Mouse (Mus musculus): ENCODE measurements at regions not wholly inside any gene's neighbourhood (a gene's known extent, or its start where the extent isn't known, plus 50 kb on each side); places are given as distances from the start of the nearest gene placed in this dataset.
"Not testable (repeated sequence)": the region's sequence is repeated elsewhere in the genome, so short reads cannot be mapped to it uniquely, and the experiment has no call there.

- DNase-seq, result peak; percentile 50
- intact Hi-C loops (cut with DNase I), result no loop called here
These were observed 52.0 kb upstream of the Ak4 start for GRCm38 (mm10) chr4:101366905-101367679.

DNA sequence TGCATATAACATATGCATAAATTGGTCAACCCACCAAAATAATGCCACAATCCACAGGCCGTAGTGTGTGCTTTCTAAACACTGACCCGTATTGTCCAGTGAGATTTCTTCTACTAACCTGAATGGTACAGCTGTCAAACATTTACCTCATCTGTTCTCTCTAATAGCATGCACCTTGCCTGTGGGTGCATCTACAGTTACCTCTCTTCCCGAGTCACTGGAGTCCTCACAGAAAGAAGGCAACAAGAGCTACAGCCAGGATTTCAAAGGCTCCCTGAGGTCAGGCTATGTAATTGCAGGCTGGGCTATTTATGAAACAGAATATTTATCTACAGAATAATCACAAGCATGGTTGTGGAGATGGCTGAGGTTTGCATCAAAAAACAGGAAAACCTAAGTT is 53.8 kb upstream of the Ak4 start:
- DNase-seq, result no peak

GRCm38 (mm10) chr4:101364716-101365115 is 54.4 kb upstream of the Ak4 start:
- DNase-seq, result no peak
- intact Hi-C loops (cut with DNase I), result no loop called here

More for the DNA sequence above, 53.8 kb upstream of the Ak4 start:
- intact Hi-C loops (cut with DNase I), result no loop called here

DNA sequence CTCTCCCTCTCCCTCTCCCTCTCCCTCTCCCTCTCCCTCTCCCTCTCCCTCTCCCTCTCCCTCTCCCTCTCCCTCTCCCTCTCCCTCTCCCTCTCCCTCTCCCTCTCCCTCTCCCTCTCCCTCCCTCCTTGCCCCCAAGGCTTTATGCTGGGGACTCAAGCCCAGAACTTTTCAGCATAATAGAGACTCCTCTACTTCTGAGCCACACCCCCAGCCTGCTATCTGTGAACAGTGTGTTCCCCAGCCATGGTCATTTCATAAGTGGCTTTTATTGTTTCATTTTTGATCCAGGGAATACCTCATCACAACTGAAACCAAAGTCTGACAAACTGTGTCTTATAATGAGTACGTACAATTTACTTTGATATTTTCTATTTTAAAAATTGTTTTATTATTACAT is 55.8 kb upstream of the Ak4 start:
- intact Hi-C loops (cut with DNase I), result not testable (repeated sequence)

GRCm38 (mm10) chr4:101361779-101362178 is 57.3 kb upstream of the Ak4 start:
- no peak for DNase-seq
- intact Hi-C loops (cut with DNase I), result no loop called here

More for the DNA sequence above, 55.8 kb upstream of the Ak4 start:
- not testable (repeated sequence) for DNase-seq

DNA sequence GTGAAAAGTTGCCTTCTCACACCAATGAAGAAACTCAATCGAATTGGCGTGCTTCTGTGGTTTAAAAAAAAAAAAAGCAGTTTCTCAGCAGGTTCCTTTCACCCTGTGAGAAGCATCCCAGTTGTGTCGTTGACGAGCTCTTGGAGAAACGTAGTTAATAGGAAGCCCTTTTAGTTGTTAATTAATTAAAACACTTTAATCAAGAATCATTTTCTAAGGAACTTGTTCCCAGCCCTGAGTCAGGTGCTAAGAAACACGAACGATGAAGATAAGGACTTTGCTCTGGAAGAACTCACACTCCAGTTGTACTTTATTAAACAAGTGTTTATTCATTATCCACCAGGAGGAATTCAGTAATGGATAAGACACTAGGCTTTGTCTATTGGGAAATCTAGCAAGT is 58.8 kb upstream of the Ak4 start:
- intact Hi-C loops (cut with DNase I), result no loop called here
- no peak for DNase-seq

DNA sequence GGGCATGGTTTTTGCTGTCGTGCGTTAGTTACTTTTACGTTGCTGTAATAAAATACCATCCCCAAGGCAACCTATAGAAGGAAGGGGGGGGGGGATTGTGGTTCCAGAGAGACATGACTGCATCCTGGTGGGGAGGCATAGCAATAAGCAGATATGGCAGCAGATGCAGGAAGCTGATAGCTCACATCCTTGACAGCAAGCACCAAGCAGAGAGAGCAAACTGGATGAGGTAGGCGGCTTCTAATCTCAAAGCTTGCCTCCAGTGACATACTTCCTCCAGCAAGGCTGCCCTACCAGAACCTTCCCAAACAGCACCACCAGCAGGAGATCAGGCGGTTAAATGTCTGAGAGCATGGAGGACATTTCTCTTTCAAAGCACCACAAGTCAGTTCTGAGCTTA is 60.0 kb upstream of the Ak4 start:
- intact Hi-C loops (cut with DNase I), result no loop called here
- no peak for DNase-seq

DNA sequence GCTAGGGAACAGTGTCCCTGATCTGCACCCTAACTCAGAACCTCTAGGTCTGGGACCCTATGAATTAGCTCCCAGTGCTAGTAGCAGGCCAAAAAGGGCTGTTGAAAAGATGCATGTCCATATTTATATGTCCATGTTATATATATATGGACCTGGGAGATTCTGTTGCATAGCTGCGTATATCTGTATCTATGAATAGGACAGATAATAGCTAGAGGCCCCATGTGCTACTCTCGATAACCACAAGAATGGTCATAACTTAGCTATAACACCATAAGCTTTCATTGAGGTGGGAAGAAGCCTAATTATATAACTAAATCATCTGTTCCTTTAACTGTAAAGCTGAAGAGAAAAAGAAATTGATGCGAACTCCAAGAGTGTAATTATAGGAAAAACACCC is 60.6 kb upstream of the Ak4 start:
- intact Hi-C loops (cut with DNase I), result no loop called here
- DNase-seq, result no peak

DNA sequence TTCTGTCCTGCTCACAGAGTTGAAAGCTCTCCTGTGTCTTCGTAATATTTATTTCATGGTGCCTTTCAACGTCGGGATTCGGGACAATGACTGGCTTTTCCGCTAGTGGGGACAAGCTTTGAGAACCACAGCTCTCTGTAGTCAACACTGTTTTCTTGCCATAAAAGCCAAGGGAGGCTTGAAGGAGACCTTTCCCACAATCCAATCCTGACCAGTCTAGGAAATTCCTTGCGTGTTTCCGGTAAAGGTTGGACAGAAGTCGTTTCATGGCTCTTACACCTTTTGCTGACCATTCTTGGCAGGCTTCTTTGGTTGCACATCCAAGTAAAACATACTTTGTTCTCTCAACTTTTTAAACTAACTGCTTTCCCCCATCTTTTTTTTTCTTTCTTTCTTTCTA is 61.2 kb upstream of the Ak4 start:
- no peak for DNase-seq
- intact Hi-C loops (cut with DNase I), result no loop called here

- DNase-seq, result peak; percentile 27
- intact Hi-C loops (cut with DNase I), result no loop called here
These were observed 61.9 kb upstream of the Ak4 start for GRCm38 (mm10) chr4:101356954-101357891.

DNA sequence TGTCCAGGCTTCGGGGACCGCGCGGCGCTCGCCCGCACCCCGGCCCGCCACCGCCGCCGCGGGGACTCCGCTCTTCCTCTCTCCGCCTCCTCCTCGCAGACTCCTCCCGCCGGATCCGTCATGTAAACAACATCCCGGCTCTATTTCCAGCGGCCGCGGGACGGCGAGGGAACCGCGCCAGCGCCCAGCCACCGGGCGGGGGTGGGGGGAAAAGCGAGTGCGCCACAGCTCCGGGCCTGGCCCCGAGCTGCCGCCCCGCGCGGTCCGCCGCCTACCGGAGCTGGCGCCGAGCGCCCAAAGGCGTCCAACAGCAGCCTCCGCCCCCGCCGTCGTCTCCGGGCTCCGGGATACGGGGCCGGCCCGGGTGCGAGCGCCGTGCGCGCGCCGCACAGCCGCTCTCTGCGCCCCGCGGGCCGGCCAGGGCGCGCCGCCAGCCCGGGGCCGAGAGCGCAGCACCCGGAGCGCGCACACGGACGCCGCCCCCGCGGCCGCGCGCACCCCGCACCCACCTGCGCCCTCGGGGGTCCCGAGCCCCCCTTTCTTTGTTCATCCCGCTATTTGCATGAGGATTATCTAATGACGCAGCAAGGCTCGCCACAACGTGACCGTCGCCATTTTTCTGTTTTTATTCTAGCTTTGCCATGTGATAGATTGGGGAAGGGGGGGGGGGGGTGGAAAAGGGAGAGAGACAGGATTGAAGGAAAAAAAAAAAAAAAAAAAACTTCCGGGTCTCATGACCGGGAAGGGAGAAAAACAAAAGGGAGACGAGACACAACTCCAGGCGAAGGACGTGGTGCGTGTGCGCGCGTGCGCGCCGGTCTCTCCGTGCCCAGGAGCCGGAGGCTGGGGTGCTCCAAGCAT is 62.8 kb upstream of the Ak4 start:
- intact Hi-C loops (cut with DNase I), result no loop called here
- peak; percentile 88 for DNase-seq

DNA sequence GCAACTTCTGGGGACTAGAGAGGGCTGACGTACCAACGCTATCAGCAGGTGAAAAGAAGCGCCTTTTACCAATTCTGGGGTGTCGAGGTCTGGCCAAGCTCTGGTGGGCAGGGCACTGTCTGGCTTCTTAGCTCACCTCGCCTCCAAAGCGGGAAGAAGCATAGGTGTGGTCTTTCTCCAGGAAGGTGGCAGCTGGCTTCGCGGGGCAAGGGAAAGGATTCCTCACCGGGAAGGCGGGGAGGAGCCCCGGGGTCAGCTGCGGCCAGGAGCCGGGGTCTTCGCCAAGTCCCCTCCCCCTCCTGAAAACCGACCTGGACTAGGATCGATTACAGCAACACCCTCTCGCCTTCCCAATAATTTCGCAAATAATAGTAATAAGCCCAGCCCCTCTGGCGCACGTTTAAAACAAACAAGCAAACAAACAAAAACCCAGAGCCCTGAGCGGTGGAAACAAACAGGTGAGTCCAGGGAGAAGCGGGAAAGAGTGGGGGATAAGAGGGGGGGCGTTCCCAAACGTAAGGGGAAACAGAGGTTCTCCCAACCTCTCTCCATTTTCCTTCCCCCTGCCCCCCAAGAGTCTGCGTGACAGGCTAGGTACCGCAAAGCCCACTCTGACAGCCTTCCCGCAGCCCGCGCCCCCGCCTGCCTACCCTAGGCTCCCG is 63.5 kb upstream of the Ak4 start:
- intact Hi-C loops (cut with DNase I), result no loop called here
- peak; percentile 50 for DNase-seq

GRCm38 (mm10) chr4:101354951-101355350 is 64.1 kb upstream of the Ak4 start:
- intact Hi-C loops (cut with DNase I), result no loop called here
- peak; percentile 71 for DNase-seq

DNA sequence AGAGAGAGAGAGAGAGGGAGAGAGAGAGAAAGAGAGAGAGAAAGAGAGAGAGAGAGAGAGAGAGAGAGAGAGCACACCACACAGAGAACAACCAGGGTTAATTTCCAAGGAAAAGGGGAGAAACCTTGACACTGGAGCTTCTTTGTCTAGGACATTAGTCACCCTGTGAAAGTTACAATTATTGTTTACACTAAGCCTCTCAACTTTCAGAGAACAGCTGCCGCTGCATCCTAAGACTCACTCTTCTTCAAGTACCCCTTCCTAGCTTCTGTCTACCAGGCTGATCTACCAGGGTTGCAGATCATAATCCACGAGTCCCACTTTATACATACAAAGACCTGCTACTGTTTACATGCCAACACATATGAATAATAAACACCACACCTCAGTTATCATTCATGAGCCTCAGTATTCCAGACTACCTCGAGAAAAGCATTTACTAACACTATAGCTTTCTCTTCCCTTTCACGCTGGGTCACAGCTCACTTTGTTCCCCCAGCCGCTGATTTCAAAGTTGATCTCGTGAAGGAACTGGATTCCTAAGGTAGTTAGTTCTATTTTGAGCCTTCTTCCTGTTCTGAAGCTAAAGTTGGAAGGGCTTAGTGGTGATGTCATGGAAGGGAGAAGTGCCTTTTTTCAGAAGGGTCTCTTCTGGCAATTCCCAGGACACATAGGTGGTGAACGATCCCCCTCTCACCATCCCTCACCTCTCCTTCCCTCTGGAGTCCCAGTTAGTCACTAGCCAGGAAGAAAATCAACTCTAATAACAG is 64.8 kb upstream of the Ak4 start:
- intact Hi-C loops (cut with DNase I), result no loop called here
- no peak for DNase-seq

DNA sequence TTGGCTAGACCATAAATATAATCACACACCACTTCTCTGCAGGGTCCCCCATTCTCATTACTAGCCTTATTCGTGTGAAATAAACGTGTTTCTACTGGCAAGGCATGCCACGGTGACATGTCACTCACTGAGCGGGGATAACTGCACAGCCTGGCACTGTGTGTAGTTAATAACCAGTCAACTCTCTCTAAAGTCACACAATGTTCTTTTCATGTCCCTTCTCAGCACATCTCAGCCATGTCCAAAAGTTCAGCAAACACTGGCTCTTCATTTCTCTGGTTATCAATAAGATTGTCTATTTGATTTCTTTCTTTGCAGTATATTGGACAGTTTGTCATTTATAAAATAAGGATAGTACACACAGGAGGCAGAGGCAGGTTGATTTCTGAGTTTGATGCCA is 66.9 kb upstream of the Ak4 start:
- DNase-seq, result no peak
- intact Hi-C loops (cut with DNase I), result no loop called here

- no peak for DNase-seq
- intact Hi-C loops (cut with DNase I), result no loop called here
These were observed 67.4 kb upstream of the Ak4 start for GRCm38 (mm10) chr4:101351716-101352115.

DNA sequence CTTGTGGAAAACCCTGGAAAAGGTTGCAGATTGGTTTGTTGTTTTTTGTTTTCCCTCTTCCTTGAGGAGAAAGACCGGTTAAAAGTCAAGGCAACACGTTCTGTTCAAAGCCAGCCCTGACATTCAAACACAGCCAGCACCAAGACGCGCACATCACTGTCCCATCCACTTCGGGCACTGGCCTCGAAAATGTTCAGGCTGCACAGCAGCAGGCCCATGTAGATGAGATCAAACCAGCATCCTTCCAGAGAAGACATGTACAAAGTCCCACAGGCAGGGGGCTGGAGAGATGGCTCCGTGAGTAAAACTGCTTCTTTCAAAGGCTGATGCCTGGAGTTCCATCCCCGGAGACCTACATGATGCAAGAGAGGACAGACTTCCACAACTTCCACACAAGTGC is 68.4 kb upstream of the Ak4 start:
- DNase-seq, result no peak
- intact Hi-C loops (cut with DNase I), result no loop called here

GRCm38 (mm10) chr4:101350222-101350621 is 68.9 kb upstream of the Ak4 start:
- DNase-seq, result no peak
- intact Hi-C loops (cut with DNase I), result no loop called here

DNA sequence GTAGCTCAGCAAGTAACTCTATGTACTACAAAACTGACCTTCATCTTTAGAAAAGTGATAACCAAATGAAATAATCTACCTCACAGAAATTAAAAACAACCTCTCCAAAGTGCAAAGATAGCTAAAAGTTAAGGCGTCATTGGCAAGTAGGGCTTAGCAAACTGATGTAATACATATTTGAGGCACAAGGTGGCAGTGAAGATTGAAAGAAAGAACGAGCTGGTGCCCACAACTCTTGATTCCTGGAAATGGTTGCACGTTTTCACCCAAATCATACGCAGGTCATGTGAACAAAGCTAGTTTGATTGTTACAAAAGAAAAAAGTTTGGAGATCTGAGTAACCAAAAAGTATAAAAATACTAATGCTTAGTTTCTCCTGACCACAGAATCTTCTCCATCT is 69.7 kb upstream of the Ak4 start:
- intact Hi-C loops (cut with DNase I), result no loop called here
- peak; percentile 10 for DNase-seq

- no peak for DNase-seq
These were observed 71.8 kb upstream of the Ak4 start for GRCm38 (mm10) chr4:101347309-101347708.

More at GRCm38 (mm10) chr4:101347309-101347708, 71.8 kb upstream of the Ak4 start:
- intact Hi-C loops (cut with DNase I), result no loop called here
